ENCODE assay signal across 13 mouse cellular contexts in the genomic region with DNA sequence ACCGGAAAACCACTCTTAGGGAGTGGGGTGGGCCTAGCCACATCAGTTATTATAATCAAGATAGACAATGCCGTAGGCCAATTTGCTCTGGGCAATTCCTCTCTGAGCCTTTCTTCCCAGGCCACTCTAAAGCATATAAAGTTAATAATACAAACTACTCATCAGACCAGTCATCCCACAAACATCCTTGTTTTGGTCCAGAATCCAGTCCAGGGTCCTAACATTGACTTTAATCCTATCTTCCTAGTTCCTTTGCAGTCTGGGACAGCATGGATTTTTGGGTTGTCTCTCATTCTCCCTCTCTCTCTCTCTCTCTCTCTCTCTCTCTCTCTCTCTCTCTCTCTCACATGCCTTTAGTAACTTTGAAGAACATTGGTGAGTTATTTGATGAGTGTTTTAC.
"Had no signal": no experiment of that assay in that cellular context is flagged by ENCODE, and none has a peak within 500 bp of the region (broad histone marks: within the 10 kb centered on the region; RNA-seq: fewer than 3 reads in every experiment).

No protein-coding gene starts in this region.

- H3K4me1 ChIP-seq: neural tube, embryonic 12.5 days had no signal

- H3K9ac ChIP-seq: limb, embryonic 12.5 days; liver, embryonic 13.5 days; neural tube, embryonic 12.5 days had no signal

- DNase-seq: kidney, adult 8-10 months; kidney, postnatal 36 days; layer of hippocampus, adult 9-11 months; layer of hippocampus, postnatal 36 days; liver; liver, embryonic 13.5 days; lung, adult 2 months; lung, postnatal 36 days; thymus, postnatal 36 days had no signal

- H3K27me3 ChIP-seq: limb, embryonic 12.5 days; liver, embryonic 13.5 days; neural tube, embryonic 12.5 days had no signal

- H3K36me3 ChIP-seq: limb, embryonic 12.5 days; liver, embryonic 13.5 days; neural tube, embryonic 12.5 days had no signal

- H3K4me2 ChIP-seq: limb, embryonic 12.5 days; liver, embryonic 13.5 days; neural tube, embryonic 12.5 days had no signal

- H3K27ac ChIP-seq: kidney, postnatal 0 days; limb, embryonic 12.5 days; liver, embryonic 13.5 days; neural tube, embryonic 12.5 days had no signal

- ATAC-seq: lung, postnatal 0 days had no signal

- H3K4me3 ChIP-seq: limb, embryonic 12.5 days; liver, embryonic 13.5 days; neural tube, embryonic 12.5 days had no signal

- H3K9me3 ChIP-seq: limb, embryonic 12.5 days; liver, embryonic 13.5 days; neural tube, embryonic 12.5 days had no signal
